Mouse (Mus musculus) MEL (cell line): ENCODE measurements at regions not wholly inside any gene's neighbourhood (a gene's known extent, or its start where the extent isn't known, plus 50 kb on each side); places are given as distances from the start of the nearest gene placed in this dataset.

Experiments
- DNase-seq: peaks from one replicate; pipeline ENCODE4 v3.0.0; 2011; ENCODE audit warnings: low read depth, low spot score
- H3K27ac ChIP-seq: 2 replicates; pipeline ENCODE4 v1.5.1; 2012; ENCODE audit warnings: low read depth, mild to moderate bottlenecking, control low read depth, low read length, moderate library complexity; ENCODE audit not compliant: control insufficient read depth
- H3K27me3 ChIP-seq, 2 experiments: fragments of 150-350 bp in 1 of 2; sonication (generic) in 1 of 2; 2 replicates each; pipeline ENCODE4 v1.6.1; 2012; ENCODE audit warnings: low read length in 2 of 2, mild to moderate bottlenecking in 2 of 2, improper control_type of control experiment in 1 of 2, moderate library complexity in 1 of 2; ENCODE audit not compliant: insufficient read depth in 2 of 2, control insufficient read depth in 1 of 2
- H3K36me3 ChIP-seq, 2 experiments: 2 replicates each; pipeline ENCODE4 v1.6.1; 2012 to 2014; ENCODE audit warnings: low read length in 2 of 2, improper control_type of control experiment in 1 of 2, inconsistent platforms in 1 of 2, mild to moderate bottlenecking in 1 of 2; ENCODE audit not compliant: insufficient read depth in 2 of 2, control insufficient read depth in 1 of 2
- H3K4me1 ChIP-seq, 2 experiments: fragments of 150-350 bp in 1 of 2; sonication (generic) in 1 of 2; 2 replicates each; pipeline ENCODE4 v1.6.1; 2012; ENCODE audit warnings: low read length in 2 of 2, improper control_type of control experiment in 1 of 2, mild to moderate bottlenecking in 1 of 2; ENCODE audit not compliant: insufficient read depth in 2 of 2, control insufficient read depth in 1 of 2
- H3K4me3 ChIP-seq, 2 experiments: fragments of 150-350 bp in 1 of 2; sonication (generic) in 1 of 2; 2 replicates each; pipeline ENCODE4 v1.5.1; 2012; ENCODE audit warnings: low read depth in 2 of 2, low read length in 2 of 2, mild to moderate bottlenecking in 2 of 2, moderate library complexity in 2 of 2, control low read depth in 1 of 2, improper control_type of control experiment in 1 of 2; ENCODE audit not compliant: control insufficient read depth in 1 of 2, insufficient read depth in 1 of 2
- H3K79me2 ChIP-seq: 2 replicates; pipeline ENCODE4 v1.6.1; 2012; ENCODE audit warnings: mild to moderate bottlenecking, low read length, moderate library complexity; ENCODE audit not compliant: control insufficient read depth, poor library complexity, insufficient read depth
- H3K9ac ChIP-seq: 2 replicates; pipeline ENCODE4 v1.6.1; 2012; ENCODE audit warnings: low read depth, mild to moderate bottlenecking, control low read depth, low read length, moderate library complexity; ENCODE audit not compliant: control insufficient read depth, poor library complexity, severe bottlenecking
- H3K9me3 ChIP-seq: fragments of 150-350 bp; sonication (generic); replicated peaks from 2 replicates; pipeline ENCODE4 v1.6.1; 2012; ENCODE audit warnings: mild to moderate bottlenecking, low read length, improper control_type of control experiment, moderate library complexity; ENCODE audit not compliant: insufficient read depth
- BHLHE40 ChIP-seq: IDR thresholded peaks from 2 replicates; pipeline ENCODE4 v1.6.1; 2012; ENCODE audit warnings: low read depth, mild to moderate bottlenecking, inconsistent platforms, low read length, improper control_type of control experiment, borderline replicate concordance
- CHD1 ChIP-seq: IDR thresholded peaks from 2 replicates; pipeline ENCODE4 v1.6.1; 2012; ENCODE audit warnings: low read depth, mild to moderate bottlenecking, inconsistent platforms, low read length, improper control_type of control experiment
- CHD2 ChIP-seq: IDR thresholded peaks from 2 replicates; pipeline ENCODE4 v1.6.1; 2011; ENCODE audit warnings: low read length, improper control_type of control experiment
- CTCF ChIP-seq, 3 experiments: IDR thresholded peaks in 2 of 3; conservative IDR thresholded peaks in 1 of 3; 2 replicates each; pipeline ENCODE4 v1.5.1; 2011 to 2012; ENCODE audit warnings: low read length in 3 of 3, low read depth in 2 of 3, mild to moderate bottlenecking in 2 of 3, improper control_type of control experiment in 1 of 3, inconsistent platforms in 1 of 3, mixed read lengths in 1 of 3, moderate library complexity in 1 of 3; ENCODE audit not compliant: control insufficient read depth in 1 of 3, insufficient read depth in 1 of 3, poor library complexity in 1 of 3, severe bottlenecking in 1 of 3
- ELF1 ChIP-seq: IDR thresholded peaks from 2 replicates; pipeline ENCODE4 v1.6.1; 2014; ENCODE audit warnings: low read depth, mild to moderate bottlenecking, inconsistent platforms, low read length, improper control_type of control experiment, moderate library complexity
- EP300 ChIP-seq, 2 experiments: IDR thresholded peaks; 2 replicates each; pipeline ENCODE4 v1.6.1; 2011; ENCODE audit warnings: improper control_type of control experiment in 2 of 2, low read length in 2 of 2, low read depth in 1 of 2, mild to moderate bottlenecking in 1 of 2
- GABPA ChIP-seq: IDR thresholded peaks from 2 replicates; pipeline ENCODE4 v1.6.1; 2012; ENCODE audit warnings: low read depth, mild to moderate bottlenecking, inconsistent platforms, low read length, improper control_type of control experiment, moderate library complexity
- GATA1 ChIP-seq: IDR thresholded peaks from 2 replicates; pipeline ENCODE4 v1.6.1; 2011; ENCODE audit warnings: low read depth, low read length, improper control_type of control experiment
- KAT2A ChIP-seq: conservative IDR thresholded peaks from 2 replicates; pipeline ENCODE4 v1.6.1; 2012; ENCODE audit warnings: low read depth, low read length, improper control_type of control experiment, inconsistent platforms
- MEF2A ChIP-seq: IDR thresholded peaks from 2 replicates; pipeline ENCODE4 v1.6.1; 2014; ENCODE audit warnings: low read depth, mild to moderate bottlenecking, inconsistent platforms, low read length, improper control_type of control experiment; ENCODE audit not compliant: poor library complexity, insufficient replicate concordance, severe bottlenecking; ENCODE audit errors: extremely low read depth
- MYB ChIP-seq: IDR thresholded peaks from 2 replicates; pipeline ENCODE4 v1.6.1; 2011; ENCODE audit warnings: mild to moderate bottlenecking, low read depth, low read length, improper control_type of control experiment
- MYC ChIP-seq: IDR thresholded peaks from 2 replicates; pipeline ENCODE4 v1.6.1; 2011; ENCODE audit warnings: low read depth, mild to moderate bottlenecking, low read length, improper control_type of control experiment, moderate library complexity
- NELFE ChIP-seq: IDR thresholded peaks from 2 replicates; pipeline ENCODE4 v1.6.1; 2011; ENCODE audit warnings: low read depth, low read length, improper control_type of control experiment
- NRF1 ChIP-seq: IDR thresholded peaks from 2 replicates; pipeline ENCODE4 v1.6.1; 2014; ENCODE audit warnings: low read depth, mild to moderate bottlenecking, inconsistent platforms, low read length, improper control_type of control experiment, moderate library complexity; ENCODE audit not compliant: poor library complexity, insufficient read depth, severe bottlenecking
- POLR2AphosphoS2 ChIP-seq: IDR thresholded peaks from 2 replicates; pipeline ENCODE4 v1.6.1; 2011; ENCODE audit warnings: low read length, improper control_type of control experiment
- POLR2AphosphoS5 ChIP-seq: IDR thresholded peaks from 2 replicates; pipeline ENCODE4 v1.6.1; 2012; ENCODE audit warnings: low read depth, borderline replicate concordance, mild to moderate bottlenecking, inconsistent platforms, low read length, moderate library complexity, mixed read lengths
- SIN3A ChIP-seq: IDR thresholded peaks from 2 replicates; pipeline ENCODE4 v1.6.1; 2012; ENCODE audit warnings: low read length, improper control_type of control experiment, inconsistent platforms
- SMC3 ChIP-seq: IDR thresholded peaks from 2 replicates; pipeline ENCODE4 v1.6.1; 2011; ENCODE audit warnings: low read depth, low read length, improper control_type of control experiment
- TAL1 ChIP-seq: IDR thresholded peaks from 2 replicates; pipeline ENCODE4 v1.6.1; 2012; ENCODE audit warnings: mild to moderate bottlenecking, inconsistent platforms, low read length, moderate library complexity, mixed read lengths
- TBP ChIP-seq: IDR thresholded peaks from 2 replicates; pipeline ENCODE4 v1.8.0; 2011; ENCODE audit warnings: low read depth, low read length, improper control_type of control experiment
- UBTF ChIP-seq: IDR thresholded peaks from 2 replicates; pipeline ENCODE4 v1.6.1; 2012; ENCODE audit warnings: low read depth, mild to moderate bottlenecking, inconsistent platforms, low read length, improper control_type of control experiment, moderate library complexity, borderline replicate concordance; ENCODE audit not compliant: insufficient read depth
- USF1 ChIP-seq: IDR thresholded peaks from 2 replicates; pipeline ENCODE4 v1.6.1; 2014; ENCODE audit warnings: low read depth, mild to moderate bottlenecking, inconsistent platforms, low read length, improper control_type of control experiment, moderate library complexity
- USF2 ChIP-seq, 2 experiments: IDR thresholded peaks; 2 replicates each; pipeline ENCODE4 v1.6.1; 2011 to 2012; ENCODE audit warnings: improper control_type of control experiment in 2 of 2, low read length in 2 of 2, borderline replicate concordance in 1 of 2, inconsistent platforms in 1 of 2, low read depth in 1 of 2, mild to moderate bottlenecking in 1 of 2; ENCODE audit not compliant: insufficient read depth in 1 of 2
- ZC3H11A ChIP-seq: IDR thresholded peaks from 2 replicates; pipeline ENCODE4 v1.6.1; 2012; ENCODE audit warnings: low read depth, mild to moderate bottlenecking, inconsistent platforms, low read length, improper control_type of control experiment
- ZNF384 ChIP-seq: IDR thresholded peaks from 2 replicates; pipeline ENCODE4 v1.6.1; 2012; ENCODE audit warnings: low read depth, mild to moderate bottlenecking, inconsistent platforms, low read length, improper control_type of control experiment

DNA sequence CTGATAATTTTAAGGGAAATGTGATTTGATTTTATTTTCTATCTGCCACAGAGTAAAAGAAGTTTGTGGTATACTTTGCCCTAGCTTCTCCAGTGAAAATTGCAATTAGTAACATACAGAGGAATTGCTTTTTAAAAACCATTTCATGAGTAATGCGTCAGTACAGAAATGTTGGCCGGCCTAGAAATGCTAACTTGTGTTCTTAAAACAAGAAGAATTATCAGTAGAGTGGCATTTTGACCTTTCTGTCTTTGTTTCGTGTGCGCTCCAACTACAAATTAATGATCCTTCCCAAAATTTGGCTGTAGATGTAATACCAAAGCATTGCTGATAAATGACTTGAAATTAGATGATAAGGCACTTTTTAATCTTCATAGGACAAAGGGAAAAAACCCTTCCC, 99.7 kb upstream of the Paip1 start:
- TF ChIP-seq TBP = no peak
- TF ChIP-seq CHD2 = no peak
- no peak for TF ChIP-seq ZC3H11A
- no peak for TF ChIP-seq UBTF
- no peak for TF ChIP-seq ZNF384
- TF ChIP-seq EP300 (IDR thresholded peaks at IDR 0.05; ENCODE audit: low read depth in 1 of 2, low read length in 2 of 2) = no peak
- TF ChIP-seq, all 39 proteins: peak for 0
- H3K79me2 ChIP-seq = no peaks in the 10 kb centered on the region
- no peaks in the 10 kb centered on the region for H3K4me1 ChIP-seq
- DNase-seq = no peak
- no peak overlapping the region for H3K27ac ChIP-seq
- no peak overlapping the region for H3K9ac ChIP-seq
- H3K27me3 ChIP-seq = no peaks in the 10 kb centered on the region
- H3K36me3 ChIP-seq = no peaks in the 10 kb centered on the region
- no peaks in the 10 kb centered on the region for H3K9me3 ChIP-seq
- no peak overlapping the region for H3K4me3 ChIP-seq

DNA sequence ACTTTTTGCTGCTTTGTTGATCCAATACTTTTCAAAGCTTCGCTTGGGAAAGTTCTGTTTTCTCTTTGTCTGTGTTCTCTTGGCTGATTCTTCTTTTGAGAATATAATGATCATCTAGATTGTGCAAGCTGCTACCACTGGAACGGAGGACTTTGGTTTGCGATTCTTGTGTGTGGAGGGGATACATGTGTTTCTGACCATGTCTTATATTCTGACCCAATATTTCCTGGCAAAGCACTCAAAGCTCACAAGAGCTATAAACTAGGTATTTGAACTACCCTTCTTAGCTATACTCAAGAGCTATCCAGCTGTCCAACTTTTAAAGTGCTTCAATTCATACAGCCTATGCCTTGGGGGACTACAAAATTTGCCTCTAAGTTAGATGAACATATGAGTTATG, 96.6 kb upstream of the Paip1 start:
- H3K79me2 ChIP-seq = no peaks in the 10 kb centered on the region
- no peaks in the 10 kb centered on the region for H3K36me3 ChIP-seq
- H3K27me3 ChIP-seq = no peaks in the 10 kb centered on the region
- DNase-seq = no peak
- no peak for TF ChIP-seq POLR2AphosphoS5
- no peak for TF ChIP-seq TBP
- no peak for TF ChIP-seq GATA1
- no peak for TF ChIP-seq USF2 (IDR thresholded peaks at IDR 0.05; ENCODE audit: borderline replicate concordance in 1 of 2, insufficient read depth in 1 of 2, low read depth in 1 of 2, low read length in 2 of 2)
- no peak for TF ChIP-seq SMC3
- no peak for TF ChIP-seq MEF2A
- TF ChIP-seq BHLHE40 = no peak
- no peak for TF ChIP-seq POLR2AphosphoS2
- TF ChIP-seq KAT2A = no peak
- TF ChIP-seq EP300 (IDR thresholded peaks at IDR 0.05; ENCODE audit: low read depth in 1 of 2, low read length in 2 of 2) = no peak
- TF ChIP-seq TAL1 = no peak
- TF ChIP-seq, all 39 proteins: peak for 0
- Histone ChIP-seq H3K9ac (no peak overlapping the region), H3K4me1 (no peaks in the 10 kb centered on the region; a peak in 1 of 4 replicates), H3K27ac (no peak overlapping the region), H3K9me3 (no peaks in the 10 kb centered on the region), H3K4me3 (no peak overlapping the region)

DNA sequence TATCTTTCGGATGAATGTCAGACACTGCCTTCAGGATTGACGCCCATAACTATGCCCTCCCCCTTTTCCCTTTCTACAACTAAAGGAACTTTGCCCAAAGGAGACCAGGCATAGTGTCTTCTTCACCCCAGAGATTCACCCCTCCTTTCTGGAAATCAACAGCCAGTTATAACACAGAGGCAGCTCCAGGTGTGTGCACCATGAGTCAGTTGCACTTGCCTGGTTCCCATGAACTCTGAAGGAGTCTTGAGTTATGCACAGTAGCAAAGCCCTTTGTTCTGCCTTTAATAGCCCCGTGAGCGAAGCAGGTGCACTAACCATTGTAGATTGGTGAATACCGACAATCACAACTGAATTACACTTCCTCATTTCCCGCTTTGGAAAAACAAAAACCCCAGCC, 94.5 kb upstream of the Paip1 start:
- Histone ChIP-seq H3K79me2 (no peaks in the 10 kb centered on the region), H3K4me3 (no peak overlapping the region), H3K9me3 (no peaks in the 10 kb centered on the region), H3K27ac (no peak overlapping the region), H3K9ac (no peak overlapping the region), H3K36me3 (no peaks in the 10 kb centered on the region), H3K4me1 (no peaks in the 10 kb centered on the region; a peak in 1 of 4 replicates), H3K27me3 (no peaks in the 10 kb centered on the region)
- TF ChIP-seq USF1 (no peak), NELFE (no peak), SIN3A (no peak), CHD1 (no peak), ELF1 (no peak), BHLHE40 (no peak), POLR2AphosphoS5 (no peak), CTCF (IDR thresholded peaks at IDR 0.05 in 2 of 3, conservative IDR thresholded peaks at IDR 0.05 in 1 of 3; ENCODE audit: control insufficient read depth in 1 of 3, insufficient read depth in 1 of 3, low read depth in 2 of 3, low read length in 3 of 3, poor library complexity in 1 of 3, severe bottlenecking in 1 of 3) (no peak), MYB (no peak), GATA1 (no peak), NRF1 (no peak), GABPA (no peak), USF2 (IDR thresholded peaks at IDR 0.05; ENCODE audit: borderline replicate concordance in 1 of 2, insufficient read depth in 1 of 2, low read depth in 1 of 2, low read length in 2 of 2) (no peak), MYC (no peak)
- no peak for DNase-seq
